14 mouse cellular contexts compared by ENCODE assay signal in genomic region chr3:39392053-39392452, GRCm38 (mm10).
DNase-seq lines count a peak whose midpoint lies in the region; ATAC-seq and TF ChIP-seq lines count a peak whose summit lies in the region.
"Had no signal": no experiment of that assay in that cellular context is flagged by ENCODE, and none has a peak within 500 bp of the region (broad histone marks: within the 10 kb centered on the region; RNA-seq: fewer than 3 reads in every experiment).

No protein-coding gene starts in this region.

- H3K27ac ChIP-seq in heart, adult 2 months: no peak overlapping the region
- no peak overlapping the region for H3K27ac ChIP-seq in liver, embryonic 14.5 days
- no peak overlapping the region for H3K27ac ChIP-seq in liver, embryonic 12.5 days
- H3K27ac ChIP-seq in ES-E14 (ENCODE audit: insufficient read depth, low read depth, low read length, poor library complexity, severe bottlenecking): no peak overlapping the region
- H3K27ac ChIP-seq: embryonic facial prominence, embryonic 15.5 days; heart, embryonic 10.5 days; hindbrain, embryonic 12.5 days; limb, embryonic 10.5 days; macrophage had no signal

- H3K4me3 ChIP-seq in heart, adult 2 months: no peak overlapping the region
- H3K4me3 ChIP-seq in liver, embryonic 14.5 days (ENCODE audit: insufficient read depth in 1 of 2, low read depth in 2 of 2, low read length in 2 of 2): no peak overlapping the region
- no peak overlapping the region for H3K4me3 ChIP-seq in liver, embryonic 12.5 days
- no peak overlapping the region for H3K4me3 ChIP-seq in ES-E14 (ENCODE audit: insufficient read depth in 1 of 2, low read depth in 1 of 2, low read length in 2 of 2, poor library complexity in 1 of 2, severe bottlenecking in 1 of 2)
- H3K4me3 ChIP-seq: embryonic facial prominence, embryonic 15.5 days; heart, embryonic 10.5 days; hindbrain, embryonic 12.5 days; limb, embryonic 10.5 days; myocyte had no signal

- no peaks in the 10 kb centered on the region for H3K27me3 ChIP-seq in heart, adult 2 months (ENCODE audit: control insufficient read depth, insufficient read depth, low read length)
- H3K27me3 ChIP-seq in liver, embryonic 14.5 days (ENCODE audit: control insufficient read depth, insufficient read depth, low read length): no peaks in the 10 kb centered on the region
- no peaks in the 10 kb centered on the region for H3K27me3 ChIP-seq in liver, embryonic 12.5 days (replicated peaks)
- H3K27me3 ChIP-seq: embryonic facial prominence, embryonic 15.5 days; hindbrain, embryonic 12.5 days had no signal

- no peak for DNase-seq in heart, adult 2 months
- no peak for DNase-seq in heart, postnatal 25 days (ENCODE audit: low spot score)
- DNase-seq in liver, embryonic 14.5 days (ENCODE audit: low read depth in 3 of 3, low spot score in 3 of 3): no peak
- peak; percentile 4 for DNase-seq in ES-E14 (ENCODE audit: low read depth, low spot score)
- DNase-seq in embryo, embryonic 11 days: peak; percentile 32
- DNase-seq: cerebellum, adult 8-10 months had no signal

- H3K4me2 ChIP-seq in liver, embryonic 14.5 days (ENCODE audit: low read depth): no peak overlapping the region
- H3K4me2 ChIP-seq in liver, embryonic 12.5 days: no peak overlapping the region
- H3K4me2 ChIP-seq: embryonic facial prominence, embryonic 15.5 days; hindbrain, embryonic 12.5 days had no signal

- no peaks in the 10 kb centered on the region for H3K4me1 ChIP-seq in heart, adult 2 months (ENCODE audit: control insufficient read depth, insufficient read depth, low read length)
- no peaks in the 10 kb centered on the region; a peak in 1 of 4 replicates for H3K4me1 ChIP-seq in liver, embryonic 14.5 days (replicated peaks; ENCODE audit: control insufficient read depth in 2 of 2, insufficient read depth in 2 of 2, low read length in 1 of 2)
- H3K4me1 ChIP-seq in liver, embryonic 12.5 days: no peaks in the 10 kb centered on the region
- no peaks in the 10 kb centered on the region for H3K4me1 ChIP-seq in ES-E14 (ENCODE audit: control insufficient read depth in 2 of 2, insufficient read depth in 2 of 2, low read length in 2 of 2, poor library complexity in 1 of 2)
- H3K4me1 ChIP-seq: embryonic facial prominence, embryonic 15.5 days; heart, embryonic 10.5 days; hindbrain, embryonic 12.5 days had no signal

- no peak for TF ChIP-seq POLR2A in heart, adult 2 months (IDR thresholded peaks at IDR 0.05; ENCODE audit: insufficient read depth, low read depth, low read length)

- in situ Hi-C loops in ES-E14 (cut with MboI; ENCODE audit: low sequenced_read_pairs in 2 of 2, unreplicated experiment in 2 of 2): no loop called here

- H3K9ac ChIP-seq in heart, adult 2 months (ENCODE audit: low read depth, low read length): no peak overlapping the region
- no peak overlapping the region for H3K9ac ChIP-seq in liver, embryonic 14.5 days (replicated peaks)
- H3K9ac ChIP-seq in liver, embryonic 12.5 days: no peak overlapping the region
- H3K9ac ChIP-seq in ES-E14 (ENCODE audit: insufficient read depth, low read depth, low read length, poor library complexity, severe bottlenecking): no peak overlapping the region
- H3K9ac ChIP-seq: embryonic facial prominence, embryonic 15.5 days; hindbrain, embryonic 12.5 days had no signal

- TF ChIP-seq EP300 in heart, adult 2 months (IDR thresholded peaks at IDR 0.05; ENCODE audit: insufficient read depth, low read depth, low read length): no peak
- TF ChIP-seq EP300 in liver, embryonic 14.5 days (IDR thresholded peaks at IDR 0.05; ENCODE audit: low read depth): no peak

- peak; percentile 65 for TF ChIP-seq CTCF in heart, adult 2 months (IDR thresholded peaks at IDR 0.05)
- peak; percentile 16; the same call in 1 of the 2 replicates for TF ChIP-seq CTCF in liver, embryonic 14.5 days (IDR thresholded peaks at IDR 0.05; ENCODE audit: low read depth)

- WGBS in heart, adult 2 months: 58% methylated on average over 2 of the region's 2 CpGs
- WGBS in liver, embryonic 14.5 days (ENCODE audit: insufficient replicate concordance): 46% methylated on average over 2 of the region's 2 CpGs
- WGBS in liver, embryonic 12.5 days (ENCODE audit: insufficient replicate concordance): 63% methylated on average over 2 of the region's 2 CpGs

- intact Hi-C loops in heart, adult 2 months (cut with DNase I): loop anchor here (2.0 kb wide), 1 partner anchor 423 kb away; no protein-coding TSS in a partner anchor
- intact Hi-C loops in heart, postnatal 25 days (cut with DNase I): loop anchor here (2.0 kb wide), 1 partner anchor 423 kb away; no protein-coding TSS in a partner anchor

- H3K36me3 ChIP-seq in heart, adult 2 months (ENCODE audit: control insufficient read depth, insufficient read depth, low read length): no peaks in the 10 kb centered on the region
- no peaks in the 10 kb centered on the region for H3K36me3 ChIP-seq in liver, embryonic 14.5 days (replicated peaks; ENCODE audit: control insufficient read depth, insufficient read depth, low read depth)
- H3K36me3 ChIP-seq in liver, embryonic 12.5 days: no peaks in the 10 kb centered on the region
- H3K36me3 ChIP-seq in ES-E14 (ENCODE audit: control insufficient read depth, insufficient read depth, low read length, poor library complexity, severe bottlenecking): no peaks in the 10 kb centered on the region
- H3K36me3 ChIP-seq: embryonic facial prominence, embryonic 15.5 days; heart, embryonic 10.5 days; hindbrain, embryonic 12.5 days; limb, embryonic 10.5 days had no signal

- no peaks in the 10 kb centered on the region for H3K79me2 ChIP-seq in heart, adult 2 months (replicated peaks; ENCODE audit: control insufficient read depth, insufficient read depth, low read length)

- no peaks in the 10 kb centered on the region for H3K9me3 ChIP-seq in liver, embryonic 14.5 days (ENCODE audit: control insufficient read depth, low read length)
- H3K9me3 ChIP-seq in liver, embryonic 12.5 days (replicated peaks): no peaks in the 10 kb centered on the region
- no peaks in the 10 kb centered on the region for H3K9me3 ChIP-seq in ES-E14 (ENCODE audit: control insufficient read depth, insufficient read depth, low read depth, low read length)
- H3K9me3 ChIP-seq: embryonic facial prominence, embryonic 15.5 days; heart, embryonic 10.5 days; hindbrain, embryonic 12.5 days; limb, embryonic 10.5 days had no signal

- ATAC-seq in liver, embryonic 14.5 days (ENCODE audit: insufficient read depth): no peak
- no peak for ATAC-seq in liver, embryonic 12.5 days
- ATAC-seq in inflammation-experienced regulatory T-cells, adult 6 months: no peak

TF ChIP-seq in ES-E14, 5 proteins besides CTCF, POLR2A, EP300 and RAD21:
- TF ChIP-seq MAFK (IDR thresholded peaks at IDR 0.05; ENCODE audit: insufficient read depth, low read depth, low read length): no peak
- no peak for TF ChIP-seq HCFC1 (IDR thresholded peaks at IDR 0.05; ENCODE audit: borderline replicate concordance, insufficient read depth, low read length)
- TF ChIP-seq CHD2 (IDR thresholded peaks at IDR 0.05; ENCODE audit: low read depth, low read length): no peak
- TF ChIP-seq ZNF384 (IDR thresholded peaks at IDR 0.05; ENCODE audit: low read depth, low read length): no peak
- TF ChIP-seq ZC3H11A (IDR thresholded peaks at IDR 0.05; ENCODE audit: borderline replicate concordance, low read depth, low read length): no peak

Comparison
In these comparisons a context has a peak if more than half of its experiments do, and no peak if none do; other contexts are left out.
1. DNase-seq: peak in ES-E14 (single experiment) and embryo, embryonic 11 days (single experiment); none in heart, adult 2 months (0 of 2), heart, postnatal 25 days (single experiment) and liver, embryonic 14.5 days (0 of 3).